Mouse (Mus musculus): ENCODE measurements around the gene Xxylt1. TPM values are rescaled to one million over a fixed set of nuclear protein-coding genes. Genes with fewer than 3 reads are reported as not detected.

Gene Xxylt1
- total RNA-seq, 2 experiments from 2014 or later, result 11.3 to 11.5 TPM

DNA sequence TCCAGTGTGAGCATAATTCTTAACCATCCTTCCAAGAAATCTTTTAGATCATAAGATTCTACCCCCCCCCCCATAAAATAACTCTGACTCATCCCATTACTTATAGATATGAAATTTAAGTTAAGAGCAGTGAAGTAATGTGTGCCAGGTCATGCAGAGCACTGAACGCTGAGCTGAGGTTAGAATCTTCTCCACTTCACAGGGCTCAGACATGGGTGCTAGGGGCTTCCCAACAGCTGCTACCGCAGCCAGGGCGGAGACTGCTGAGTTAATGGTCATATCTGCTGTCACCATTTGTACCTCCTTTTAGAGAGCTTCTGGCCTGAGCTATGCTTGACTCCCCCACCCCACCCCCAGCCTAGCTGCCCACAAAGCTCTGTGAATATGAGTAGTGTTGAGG, 143.6 kb downstream of the Xxylt1 start:
- no peak for DNase-seq (ENCODE audit: low spot score)
- intact Hi-C loops (cut with DNase I), result loop anchor here (2.0 to 5.0 kb wide), 4 partner anchors 33 to 337 kb away; no protein-coding TSS in a partner anchor

GRCm38 (mm10) chr16:30936471-30936870, 144.8 kb downstream of the Xxylt1 start:
- DNase-seq (ENCODE audit: low spot score), result no peak
- intact Hi-C loops (cut with DNase I), result loop anchor here (5.0 kb wide), 2 partner anchors 64 to 114 kb away; no protein-coding TSS in a partner anchor

GRCm38 (mm10) chr16:30936012-30936461, 145.2 kb downstream of the Xxylt1 start:
- intact Hi-C loops (cut with DNase I), result loop anchor here (5.0 kb wide), 2 partner anchors 64 to 114 kb away; no protein-coding TSS in a partner anchor
- no peak for DNase-seq (ENCODE audit: low spot score)

GRCm38 (mm10) chr16:30934967-30935690, 146.1 kb downstream of the Xxylt1 start:
- no peak for DNase-seq (ENCODE audit: low spot score)
- intact Hi-C loops (cut with DNase I), result loop anchor here (5.0 kb wide), 2 partner anchors 63 to 113 kb away; no protein-coding TSS in a partner anchor

- intact Hi-C loops (cut with DNase I), result no loop called here
Observed at GRCm38 (mm10) chr16:30934205-30934780, 146.9 kb downstream of the Xxylt1 start.

GRCm38 (mm10) chr16:30933366-30933765, 147.9 kb downstream of the Xxylt1 start:
- intact Hi-C loops (cut with DNase I), result no loop called here
- DNase-seq (ENCODE audit: low spot score), result no peak

More at GRCm38 (mm10) chr16:30934205-30934780, 146.9 kb downstream of the Xxylt1 start:
- DNase-seq (ENCODE audit: low spot score), result no peak

DNA sequence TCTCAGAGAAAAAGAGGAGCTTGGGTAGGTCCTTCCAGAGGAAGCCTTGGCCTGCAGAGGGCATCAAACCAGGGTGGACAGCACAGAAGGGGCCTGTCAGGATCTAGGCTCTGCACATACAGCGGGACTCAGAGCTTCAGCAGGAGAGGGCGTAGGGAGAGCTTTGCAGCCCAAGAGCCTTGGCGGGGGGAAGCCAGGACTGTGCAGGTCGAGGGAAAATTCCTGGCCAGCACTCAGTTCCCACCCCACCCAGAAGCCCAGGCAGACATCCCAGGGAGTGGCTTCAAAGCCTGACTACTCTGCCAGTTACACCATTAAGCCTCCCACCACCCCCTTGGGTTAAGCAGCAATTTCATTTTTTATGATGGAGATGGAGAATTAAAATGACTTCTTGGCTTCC, 148.4 kb downstream of the Xxylt1 start:
- DNase-seq (ENCODE audit: low spot score), result no peak
- intact Hi-C loops (cut with DNase I), result no loop called here

DNA sequence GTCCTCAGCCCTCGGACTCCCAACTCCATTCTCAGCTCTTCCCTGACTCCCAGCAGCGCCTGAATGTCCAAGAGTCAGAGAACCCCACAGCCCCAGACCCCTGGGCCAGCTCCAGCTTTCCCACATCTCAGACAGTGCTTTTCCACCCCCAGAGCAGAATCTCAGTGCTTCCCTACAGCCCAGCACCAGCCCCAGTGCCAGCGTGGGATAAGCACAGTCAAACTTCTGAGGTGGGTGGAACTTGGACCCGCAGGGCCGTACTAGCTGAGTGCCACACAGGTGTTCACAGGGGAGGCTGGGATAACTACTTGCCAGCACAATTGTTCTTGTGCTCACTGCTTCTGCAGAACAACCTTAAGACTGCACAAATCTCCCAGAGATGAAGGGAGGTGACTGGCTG, 149.0 kb downstream of the Xxylt1 start:
- intact Hi-C loops (cut with DNase I), result no loop called here
- DNase-seq (ENCODE audit: low spot score), result no peak

DNA sequence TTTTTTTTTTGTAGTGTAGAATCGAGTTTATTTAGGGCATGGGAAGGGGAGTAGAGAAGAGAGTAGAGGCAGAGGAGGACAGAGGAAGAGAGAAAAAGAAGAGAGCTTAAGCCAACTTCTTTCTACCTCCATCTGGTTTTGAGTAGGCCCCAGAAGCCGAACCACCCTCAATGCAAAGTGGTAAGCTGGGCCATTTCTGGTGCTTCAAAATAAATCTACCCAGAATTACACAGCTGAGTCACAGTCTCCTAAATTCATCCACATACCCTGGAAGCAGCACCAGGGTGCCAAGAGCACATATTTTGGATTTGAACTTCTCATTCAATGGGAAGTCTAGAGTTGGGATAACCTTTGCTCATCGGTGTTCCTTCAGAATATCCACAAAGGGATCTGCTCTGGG, 152.1 kb downstream of the Xxylt1 start:
- intact Hi-C loops (cut with DNase I), result no loop called here
- DNase-seq (ENCODE audit: low spot score), result no peak

DNA sequence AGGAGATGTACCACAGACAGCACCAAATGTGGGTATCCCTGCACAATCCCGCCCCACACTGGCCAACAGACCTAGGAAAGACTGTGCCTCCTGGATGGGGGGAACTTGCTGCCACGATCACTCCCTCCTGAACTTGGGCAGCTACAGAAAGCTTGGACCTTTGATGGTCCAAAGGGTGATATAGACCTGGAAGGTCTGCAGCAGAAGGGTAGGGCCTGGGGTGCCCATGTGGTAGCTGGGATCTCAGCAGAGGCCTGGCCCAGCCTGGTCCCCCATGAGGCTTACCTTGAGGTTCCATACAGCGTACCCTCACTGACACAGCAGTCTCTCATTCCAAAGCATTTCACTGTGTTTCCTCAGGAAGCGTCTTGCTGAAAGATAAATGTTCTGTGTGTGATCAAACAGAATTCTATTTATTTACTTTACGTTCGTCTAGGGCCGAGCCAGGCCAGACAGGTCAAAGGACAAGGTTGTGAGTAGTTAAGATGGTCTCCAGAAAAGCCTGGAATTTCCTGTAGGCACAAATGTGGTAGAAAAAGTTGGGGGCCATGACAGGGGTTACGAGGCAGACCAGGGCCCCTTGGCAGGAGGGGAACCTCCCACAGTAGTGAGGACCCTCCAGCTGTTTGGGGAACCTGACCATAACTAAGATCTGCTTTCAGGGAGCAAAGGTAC, 153.0 kb downstream of the Xxylt1 start:
- no peak for DNase-seq (ENCODE audit: low spot score)
- intact Hi-C loops (cut with DNase I), result no loop called here

DNA sequence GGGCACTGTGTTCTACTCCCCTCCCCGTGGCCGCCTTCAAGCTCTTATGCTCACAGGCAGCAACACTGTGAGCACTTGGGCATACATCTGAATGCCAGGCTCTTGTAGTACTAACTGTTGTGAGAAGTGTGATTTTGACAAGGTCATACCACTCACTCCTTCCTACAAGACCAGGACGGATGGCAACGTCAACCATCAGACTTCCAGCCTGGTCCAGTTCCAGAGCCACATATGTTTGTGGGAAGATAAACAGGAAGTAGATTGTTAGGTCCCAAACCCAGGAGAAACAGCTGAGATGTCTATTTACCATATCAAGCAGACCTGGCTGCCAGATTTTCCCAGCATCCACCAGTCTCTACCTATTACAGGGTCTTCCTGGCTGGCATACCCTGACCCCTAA, 155.7 kb downstream of the Xxylt1 start:
- intact Hi-C loops (cut with DNase I), result no loop called here

GRCm38 (mm10) chr16:30923899-30924298, 157.3 kb downstream of the Xxylt1 start:
- no peak for DNase-seq (ENCODE audit: low spot score)
- intact Hi-C loops (cut with DNase I), result no loop called here

More for the DNA sequence above, 155.7 kb downstream of the Xxylt1 start:
- DNase-seq (ENCODE audit: low spot score), result no peak

GRCm38 (mm10) chr16:30922548-30922947, 158.7 kb downstream of the Xxylt1 start:
- intact Hi-C loops (cut with DNase I), result no loop called here
- DNase-seq (ENCODE audit: low spot score), result no peak

DNA sequence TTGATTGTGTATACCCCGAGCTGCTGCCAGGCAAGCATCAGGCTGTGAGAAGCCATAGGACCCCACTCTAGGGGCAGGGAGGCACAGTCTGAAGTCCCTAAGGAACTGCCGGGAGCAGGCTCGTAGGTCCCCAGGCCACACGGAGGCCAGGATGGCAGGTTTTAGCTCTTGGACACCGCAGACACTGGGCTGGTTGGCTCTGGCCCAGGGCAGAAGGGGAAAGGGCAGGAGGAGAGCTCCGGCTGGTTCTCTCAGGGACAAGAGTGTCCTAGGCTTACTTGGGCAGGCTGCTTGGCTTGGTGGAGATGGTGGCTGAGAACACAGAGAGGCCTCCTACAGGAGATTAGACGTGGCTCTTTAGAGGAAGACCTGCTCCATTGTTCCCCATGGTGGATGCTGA, 162.4 kb downstream of the Xxylt1 start:
- intact Hi-C loops (cut with DNase I), result loop anchor here (5.0 kb wide), 1 partner anchor 37 kb away; no protein-coding TSS in a partner anchor
- no peak for DNase-seq (ENCODE audit: low spot score)

- no peak for DNase-seq (ENCODE audit: low spot score)
Observed at GRCm38 (mm10) chr16:30916931-30917330, 164.3 kb downstream of the Xxylt1 start.

DNA sequence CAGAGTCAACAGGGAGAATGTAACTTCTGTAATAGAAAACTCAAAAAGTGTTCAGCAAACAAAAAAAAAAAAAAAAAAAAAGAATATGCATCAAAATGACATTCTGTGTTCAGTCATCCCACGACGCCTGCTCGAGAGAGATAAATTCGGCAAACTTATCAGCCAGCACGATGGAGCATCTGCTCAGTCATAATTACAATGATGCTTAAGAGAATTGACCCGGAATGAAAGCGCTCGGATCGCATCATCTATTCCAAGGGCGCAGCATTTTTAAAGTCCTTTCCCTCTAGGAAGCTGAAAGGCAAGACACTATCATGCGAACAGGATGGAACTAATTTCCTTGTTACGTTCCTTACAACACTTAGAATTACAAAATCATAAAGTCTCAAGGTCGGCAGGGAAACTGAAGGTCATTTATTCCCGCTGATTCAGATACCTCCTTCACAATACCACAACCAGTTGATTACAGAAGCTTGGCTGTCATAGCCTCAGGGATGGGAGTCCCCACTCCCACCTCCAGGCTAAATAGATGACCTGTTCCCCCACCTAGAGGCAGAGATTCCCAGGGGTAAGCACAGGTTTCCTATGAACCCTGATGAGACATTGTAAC, 165.5 kb downstream of the Xxylt1 start:
- intact Hi-C loops (cut with DNase I), result loop anchor here (5.0 kb wide), 1 partner anchor 33 kb away; no protein-coding TSS in a partner anchor

More at GRCm38 (mm10) chr16:30916931-30917330, 164.3 kb downstream of the Xxylt1 start:
- intact Hi-C loops (cut with DNase I), result loop anchor here (5.0 kb wide), 1 partner anchor 35 kb away; no protein-coding TSS in a partner anchor

More for the DNA sequence above, 165.5 kb downstream of the Xxylt1 start:
- DNase-seq (ENCODE audit: low spot score), result no peak

Data from heart, postnatal 25 days (tissue).